Mouse (Mus musculus) heart, embryonic 14.5 days (tissue): Measurements from ENCODE around the gene Ctcf. TPM values are rescaled to one million over a fixed set of nuclear protein-coding genes. Genes with fewer than 3 reads are reported as not detected.

ENCODE experiments used
- ATAC-seq: fragments of 200-750 bp; cut with Nextera tagmentation; 2 replicates; pipeline ENCODE4 v1.8.0; 2017; ENCODE audit warnings: low read depth, moderate TSS enrichment; ENCODE audit not compliant: insufficient number of reproducible peaks, insufficient read depth, low FRiP score
- H3K27ac ChIP-seq, 2 experiments: fragments of 200-500 bp in 1 of 2; fragments of 300-500 bp in 1 of 2; sonication (generic) in 1 of 2; replicated peaks in 1 of 2; 2 replicates each; pipeline ENCODE4 v1.5.1; 2012 to 2014; ENCODE audit warnings: low read depth in 2 of 2, low read length in 2 of 2, control low read depth in 1 of 2, mild to moderate bottlenecking in 1 of 2, mixed read lengths in 1 of 2; ENCODE audit not compliant: control insufficient read depth in 1 of 2, insufficient read depth in 1 of 2
- H3K27me3 ChIP-seq: fragments of 300-500 bp; sonication (generic); 2 replicates; pipeline ENCODE4 v1.6.1; 2014; ENCODE audit warnings: mild to moderate bottlenecking, low read length, control low read depth; ENCODE audit not compliant: control insufficient read depth, insufficient read depth
- H3K36me3 ChIP-seq: fragments of 300-500 bp; sonication (generic); 2 replicates; pipeline ENCODE4 v1.6.1; 2014; ENCODE audit warnings: mild to moderate bottlenecking, control low read depth, low read length, mixed read lengths; ENCODE audit not compliant: control insufficient read depth, insufficient read depth
- H3K4me1 ChIP-seq, 2 experiments: fragments of 200-500 bp in 1 of 2; fragments of 300-500 bp in 1 of 2; sonication (generic) in 1 of 2; 2 replicates each; pipeline ENCODE4 v1.6.1; 2012 to 2014; ENCODE audit warnings: low read length in 2 of 2, control low read depth in 1 of 2, mixed read lengths in 1 of 2; ENCODE audit not compliant: control insufficient read depth in 2 of 2, insufficient read depth in 2 of 2
- H3K4me2 ChIP-seq: fragments of 300-500 bp; sonication (generic); 2 replicates; pipeline ENCODE4 v1.6.1; 2014; ENCODE audit warnings: mild to moderate bottlenecking, low read length
- H3K4me3 ChIP-seq, 2 experiments: fragments of 200-500 bp in 1 of 2; fragments of 300-500 bp in 1 of 2; sonication (generic) in 1 of 2; 2 replicates each; pipeline ENCODE4 v1.5.1; 2012 to 2014; ENCODE audit warnings: low read length in 2 of 2, mild to moderate bottlenecking in 2 of 2, control low read depth in 1 of 2, low read depth in 1 of 2, moderate library complexity in 1 of 2; ENCODE audit not compliant: control insufficient read depth in 1 of 2, insufficient read depth in 1 of 2
- H3K9ac ChIP-seq: fragments of 300-500 bp; sonication (generic); 2 replicates; pipeline ENCODE4 v1.6.1; 2014; ENCODE audit warnings: mild to moderate bottlenecking, low read length
- H3K9me3 ChIP-seq: fragments of 300-500 bp; sonication (generic); 2 replicates; pipeline ENCODE4 v1.6.1; 2016; ENCODE audit warnings: low read length, control low read depth; ENCODE audit not compliant: control insufficient read depth
- WGBS: fragments of 180-500 bp; shearing (Covaris S2); extraction: QIAGEN DNeasy Blood & Tissue Kit; methylation state at CpG from one replicate; pipeline ENCODE4 v1.1.7; 2014; 5-methylcytosine and 5-hydroxymethylcytosine counted together
- polyA plus RNA-seq: library from polyadenylated mRNA; unstranded; fragments of >200 nt; fragmentation: Nextera tagmentation; extraction: Ambion mirVana; gene quantifications from 2 replicates; pipeline ENCODE4 v1.2.1, GENCODE M21; 2014

Gene Ctcf
- polyA plus RNA-seq, 1 experiment from 2014 or later: 62.5 TPM

DNA sequence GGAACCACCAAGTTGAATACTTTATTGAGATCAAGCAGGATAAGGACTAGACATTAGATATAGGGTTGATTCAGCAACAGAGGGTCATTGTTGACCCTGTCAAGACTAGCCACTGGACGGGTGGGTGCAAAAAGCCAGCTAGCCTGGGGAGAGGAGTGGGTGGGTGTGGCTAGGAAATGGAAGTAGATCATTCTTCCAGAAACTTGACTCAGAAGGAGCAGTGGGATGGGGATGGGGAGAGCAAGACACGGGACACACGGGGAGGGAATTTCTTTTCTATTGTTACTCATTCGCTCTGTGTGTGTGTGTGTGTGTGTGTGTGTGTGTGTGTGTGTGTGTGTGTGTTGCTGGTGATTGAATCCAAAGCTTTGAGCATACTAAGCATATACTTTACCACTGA is 26.6 kb upstream of the Ctcf start:
- Histone ChIP-seq H3K4me3 (no peak overlapping the region), H3K9me3 (no peaks in the 10 kb centered on the region), H3K9ac (no peak overlapping the region), H3K27ac (no peak overlapping the region), H3K4me1 (peaks cover 11 to 26% of the 10 kb centered on the region in 2 experiments), H3K36me3 (peaks cover 7% of the 10 kb centered on the region), H3K27me3 (no peaks in the 10 kb centered on the region), H3K4me2 (no peak overlapping the region)
- WGBS: 65% methylated on average over 4 of the region's 4 CpGs
- ATAC-seq: no peak

DNA sequence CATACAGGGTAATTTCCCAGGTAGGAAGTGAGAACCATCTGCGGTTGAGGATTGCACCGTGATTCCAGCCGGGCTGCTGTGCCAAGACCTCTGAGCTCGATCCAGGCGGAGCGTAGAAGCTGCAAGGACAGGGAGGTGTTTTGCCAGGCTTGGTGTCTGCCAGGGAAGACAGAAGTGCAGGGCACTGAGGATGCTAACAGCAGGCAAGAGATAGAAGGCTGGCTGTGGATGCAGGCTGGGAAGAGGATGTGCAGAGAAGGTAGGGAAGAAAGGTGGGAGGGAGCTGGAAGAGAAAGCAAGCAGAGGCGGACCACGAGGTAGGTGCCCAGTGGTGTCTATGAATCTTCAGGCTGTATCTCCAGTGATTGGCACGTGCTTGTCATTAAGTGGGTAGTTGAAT is 24.5 kb upstream of the Ctcf start:
- peaks cover 8 to 26% of the 10 kb centered on the region in 2 experiments for H3K4me1 ChIP-seq
- H3K4me2 ChIP-seq: no peak overlapping the region
- H3K27me3 ChIP-seq: no peaks in the 10 kb centered on the region
- H3K9me3 ChIP-seq: no peaks in the 10 kb centered on the region
- H3K27ac ChIP-seq: no peak overlapping the region
- no peak overlapping the region for H3K9ac ChIP-seq
- H3K4me3 ChIP-seq: no peak overlapping the region
- peaks cover 28% of the 10 kb centered on the region for H3K36me3 ChIP-seq
- WGBS: 87% methylated on average over 9 of the region's 9 CpGs
- ATAC-seq: no peak

DNA sequence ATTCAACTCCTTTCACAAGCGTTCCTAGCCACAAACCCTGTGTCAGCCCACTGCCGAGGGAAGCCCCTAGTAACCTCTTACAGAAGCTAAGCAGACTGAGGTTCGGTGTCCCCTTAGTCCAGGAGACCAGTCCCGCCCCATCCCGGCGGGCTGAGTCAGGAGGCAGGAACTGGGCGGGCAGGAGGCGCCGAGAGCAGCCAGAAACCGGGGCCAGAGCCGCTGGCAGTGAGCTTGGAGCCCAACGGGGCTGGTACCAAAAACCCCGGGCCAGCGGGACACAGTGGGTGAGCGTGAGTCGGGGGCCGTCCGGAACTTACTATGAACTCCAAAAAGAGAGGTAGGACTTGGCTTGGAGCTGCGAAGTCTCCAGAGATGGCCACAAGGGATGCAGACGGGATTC is 23.3 kb upstream of the Ctcf start:
- no peak for ATAC-seq
- Histone ChIP-seq H3K27ac (peak overlapping the region in 1 of 2 experiments; percentile 19; a peak in 1 of 4 replicates), H3K4me1 (peaks cover 0 to 16% of the 10 kb centered on the region in 2 experiments), H3K9ac (peak overlapping the region; percentile 39; the same call in 1 of the 2 replicates), H3K36me3 (peaks cover 40% of the 10 kb centered on the region), H3K9me3 (no peaks in the 10 kb centered on the region), H3K4me2 (peak overlapping the region; percentile 93), H3K4me3 (peak overlapping the region; percentile 52), H3K27me3 (no peaks in the 10 kb centered on the region)
- 5% methylated on average over 20 of the region's 20 CpGs for WGBS

DNA sequence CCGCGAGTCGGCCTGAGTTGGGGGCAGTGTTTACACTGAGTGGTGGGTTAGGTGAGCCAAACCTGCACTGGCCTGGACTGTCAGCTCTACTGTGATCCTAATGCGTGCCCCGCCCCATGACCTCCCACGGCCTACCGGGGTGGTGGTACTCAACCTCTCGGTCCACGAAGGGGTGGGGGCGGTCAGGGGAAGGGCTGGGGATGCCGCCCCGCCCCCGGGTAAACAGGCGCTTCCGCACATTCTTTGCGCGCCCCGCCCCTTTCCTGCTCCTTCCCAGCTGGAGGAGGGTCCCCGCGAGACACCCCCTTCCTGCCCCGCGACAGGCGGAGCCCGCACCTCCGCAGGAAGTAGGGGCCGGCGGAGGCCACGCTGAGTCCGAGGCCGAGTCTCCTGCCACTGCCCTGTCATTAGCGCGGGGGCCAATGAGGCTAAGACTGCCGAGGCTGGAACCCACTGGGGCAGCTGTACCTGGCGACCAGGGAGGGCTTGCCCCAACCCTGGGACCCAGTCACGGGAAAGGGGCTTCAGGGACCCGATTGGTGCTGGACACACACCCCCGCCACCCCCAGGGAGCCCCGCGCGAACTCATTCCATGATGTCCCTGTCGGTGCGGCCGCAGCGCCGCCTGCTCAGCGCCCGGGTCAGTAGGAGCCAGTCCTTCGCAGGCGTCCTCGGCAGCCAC is 22.4 kb upstream of the Ctcf start:
- no peaks in the 10 kb centered on the region for H3K9me3 ChIP-seq
- H3K27me3 ChIP-seq: no peaks in the 10 kb centered on the region
- H3K4me2 ChIP-seq: peak overlapping the region; percentile 93
- ATAC-seq: peak; percentile 76
- H3K9ac ChIP-seq: peak overlapping the region; percentile 71
- peaks cover 0 to 16% of the 10 kb centered on the region in 2 experiments for H3K4me1 ChIP-seq
- peak overlapping the region; percentile 52 for H3K4me3 ChIP-seq
- 2% methylated on average over 49 of the region's 50 CpGs for WGBS
- H3K27ac ChIP-seq: 0 out of 4 replicates have a peak overlapping the region, but pooled peaks of 1 of the 2 experiments have one; percentile 37
- H3K36me3 ChIP-seq: peaks cover 49% of the 10 kb centered on the region

- H3K9me3 ChIP-seq: no peaks in the 10 kb centered on the region
- H3K36me3 ChIP-seq: peaks cover 69% of the 10 kb centered on the region
- 94% methylated on average over 9 of the region's 9 CpGs for WGBS
- no peak overlapping the region for H3K27ac ChIP-seq
- no peak overlapping the region for H3K4me2 ChIP-seq
- H3K9ac ChIP-seq: no peak overlapping the region
- H3K4me1 ChIP-seq: peaks cover 0 to 9% of the 10 kb centered on the region in 2 experiments
- no peaks in the 10 kb centered on the region for H3K27me3 ChIP-seq
- no peak overlapping the region for H3K4me3 ChIP-seq
- ATAC-seq: no peak
These were observed 20.4 kb upstream of the Ctcf start for GRCm38 (mm10) chr8:105615942-105616341.

- Histone ChIP-seq H3K36me3 (peaks cover 78% of the 10 kb centered on the region), H3K9me3 (no peaks in the 10 kb centered on the region), H3K27me3 (no peaks in the 10 kb centered on the region), H3K4me2 (no peak overlapping the region), H3K4me1 (peaks cover 2 to 8% of the 10 kb centered on the region in 2 experiments), H3K4me3 (no peak overlapping the region), H3K9ac (no peak overlapping the region), H3K27ac (no peak overlapping the region)
- ATAC-seq: no peak
- 87% methylated on average over 21 of the region's 21 CpGs for whole genome bisulfite sequencing
These were observed 18.7 kb upstream of the Ctcf start for GRCm38 (mm10) chr8:105617451-105618278.

DNA sequence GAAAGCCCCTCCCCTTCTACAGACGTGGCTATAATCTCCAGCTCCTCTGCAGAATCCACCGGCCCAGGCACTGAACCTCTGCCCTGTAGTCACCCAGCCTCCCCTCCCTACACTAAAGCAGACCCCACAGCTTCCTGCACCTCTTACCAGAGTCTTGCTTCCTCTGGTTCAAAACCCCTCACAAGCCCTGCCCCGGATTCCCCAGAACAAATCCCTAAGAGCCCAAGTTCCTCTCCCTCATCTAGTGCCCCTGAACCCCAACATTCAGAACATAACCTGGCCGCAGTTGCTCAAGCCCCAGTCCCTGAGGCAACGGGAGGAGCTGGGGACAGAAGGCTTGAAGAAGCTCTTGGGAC is 18.1 kb upstream of the Ctcf start:
- Histone ChIP-seq H3K4me1 (peaks cover 4 to 8% of the 10 kb centered on the region in 2 experiments; a peak in 3 of 4 replicates), H3K27me3 (no peaks in the 10 kb centered on the region), H3K9ac (no peak overlapping the region), H3K4me2 (no peak overlapping the region), H3K27ac (no peak overlapping the region), H3K4me3 (no peak overlapping the region), H3K36me3 (peaks cover 83% of the 10 kb centered on the region), H3K9me3 (no peaks in the 10 kb centered on the region)
- ATAC-seq: no peak
- 94% methylated on average over 5 of the region's 5 CpGs for WGBS
